Comparison of ENCODE assay signal across 8 mouse cellular contexts in the genomic region with DNA sequence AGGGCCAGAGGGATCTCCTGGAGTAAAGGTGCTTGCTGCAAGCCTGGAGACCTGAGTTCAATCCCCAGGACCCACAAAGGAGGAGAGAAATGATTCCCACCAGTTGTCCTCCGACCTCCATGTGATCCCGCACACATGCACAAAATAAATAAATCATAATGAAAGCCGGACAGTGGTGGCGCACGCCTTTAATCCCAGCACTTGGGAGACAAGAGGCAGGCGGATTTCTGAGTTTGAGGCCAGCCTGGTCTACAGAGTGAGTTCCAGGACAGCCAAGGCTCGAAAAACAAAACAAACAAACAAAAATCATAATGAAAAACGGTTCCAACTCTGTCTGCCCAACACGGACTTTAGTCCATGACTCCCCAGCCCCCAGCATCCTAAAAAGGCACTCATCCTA. TPM values are rescaled to one million over a fixed set of nuclear protein-coding genes. Genes with fewer than 3 reads are reported as not detected.
DNase-seq lines count a peak whose midpoint lies in the region; ATAC-seq and TF ChIP-seq lines count a peak whose summit lies in the region.

No protein-coding gene starts in this region.

- H3K4me1 ChIP-seq in kidney, embryonic 14.5 days (ENCODE audit: control insufficient read depth, insufficient read depth, low read length), result peaks cover 6% of the 10 kb centered on the region
- no peaks in the 10 kb centered on the region for H3K4me1 ChIP-seq in bone marrow, adult 2 months (ENCODE audit: control insufficient read depth, insufficient read depth, low read length)
- H3K4me1 ChIP-seq in hindbrain, embryonic 11.5 days (replicated peaks; ENCODE audit: control insufficient read depth, insufficient read depth, low read length), result no peaks in the 10 kb centered on the region; the same call in 1 of the 2 replicates

- peak overlapping the region; percentile 45 for H3K4me2 ChIP-seq in kidney, embryonic 14.5 days (replicated peaks; ENCODE audit: low read depth, low read length)
- no peak overlapping the region; the same call in 1 of the 2 replicates for H3K4me2 ChIP-seq in hindbrain, embryonic 11.5 days (replicated peaks; ENCODE audit: low read depth, low read length)

- peak overlapping the region; percentile 52; the same call in 1 of the 2 replicates for H3K27ac ChIP-seq in kidney, embryonic 14.5 days (ENCODE audit: low read depth, low read length)
- peak overlapping the region; percentile 52; the same call in 1 of the 2 replicates for H3K27ac ChIP-seq in bone marrow, adult 2 months (ENCODE audit: control insufficient read depth, insufficient read depth, low read depth, low read length, poor library complexity)
- no peak overlapping the region for H3K27ac ChIP-seq in hindbrain, embryonic 11.5 days (ENCODE audit: low read depth, low read length)
- H3K27ac ChIP-seq in macrophage, result no peak overlapping the region

- peak overlapping the region; percentile 63; the same call in 1 of the 2 replicates for H3K4me3 ChIP-seq in kidney, embryonic 14.5 days (ENCODE audit: low read length)
- no peak overlapping the region for H3K4me3 ChIP-seq in bone marrow, adult 2 months (replicated peaks; ENCODE audit: control insufficient read depth, low read depth, low read length)
- H3K4me3 ChIP-seq in hindbrain, embryonic 11.5 days (ENCODE audit: low read depth, low read length), result peak overlapping the region; percentile 72
- peak overlapping the region; percentile 50; the same call in 1 of the 2 replicates for H3K4me3 ChIP-seq in macrophage (ENCODE audit: inconsistent target)

- peaks cover 42% of the 10 kb centered on the region for H3K36me3 ChIP-seq in kidney, embryonic 14.5 days (ENCODE audit: control insufficient read depth, insufficient read depth, low read length)
- H3K36me3 ChIP-seq in hindbrain, embryonic 11.5 days (ENCODE audit: control insufficient read depth, insufficient read depth, low read length), result 0 out of 2 replicates have a peak, but pooled peaks cover 4% of the 10 kb centered on the region
- peaks cover 34% of the 10 kb centered on the region for H3K36me3 ChIP-seq in macrophage (ENCODE audit: inconsistent target)

- no peak for ATAC-seq in kidney, embryonic 14.5 days (ENCODE audit: low FRiP score, low TSS enrichment)
- no peak for ATAC-seq in hindbrain, embryonic 11.5 days (ENCODE audit: low FRiP score)
- no peak for ATAC-seq in granulocyte monocyte progenitor cell, adult 5-6 weeks (replicated peaks; ENCODE audit: poor library complexity, severe bottlenecking)

- no peak for TF ChIP-seq POLR2A in bone marrow, adult 2 months (IDR thresholded peaks at IDR 0.05; ENCODE audit: borderline replicate concordance, control insufficient read depth, low read depth, low read length)

- no peaks in the 10 kb centered on the region for H3K27me3 ChIP-seq in kidney, embryonic 14.5 days (ENCODE audit: control insufficient read depth, insufficient read depth, low read length)
- no peaks in the 10 kb centered on the region for H3K27me3 ChIP-seq in hindbrain, embryonic 11.5 days (ENCODE audit: control insufficient read depth, insufficient read depth, low read length)

- no peak for TF ChIP-seq CTCF in bone marrow, adult 2 months (IDR thresholded peaks at IDR 0.05; ENCODE audit: control insufficient read depth, insufficient read depth, low read length)

- peaks cover 27% of the 10 kb centered on the region for H3K79me2 ChIP-seq in macrophage (ENCODE audit: inconsistent target)

- 62% methylated on average over 9 of the region's 9 CpGs for WGBS in kidney, embryonic 14.5 days
- WGBS in bone marrow, adult 2 months, result 70% methylated on average over 9 of the region's 9 CpGs
- 77% methylated on average over 9 of the region's 9 CpGs for WGBS in hindbrain, embryonic 11.5 days
- WGBS in macrophage (ENCODE audit: missing documents), result 79% methylated on average over 9 of the region's 9 CpGs

- no peak for DNase-seq in kidney, adult 8-10 months
- DNase-seq in hindbrain, embryonic 11.5 days (ENCODE audit: low spot score), result no peak
- no peak for DNase-seq in spleen, postnatal 10 days (ENCODE audit: low spot score in 2 of 2)
- DNase-seq in frontal cortex, postnatal 14 days (ENCODE audit: low spot score in 2 of 2), result no peak

- no peak overlapping the region for H3K9ac ChIP-seq in kidney, embryonic 14.5 days (ENCODE audit: low read depth, low read length)
- H3K9ac ChIP-seq in hindbrain, embryonic 11.5 days (ENCODE audit: low read depth, low read length), result no peak overlapping the region

- H3K9me3 ChIP-seq in kidney, embryonic 14.5 days (ENCODE audit: control insufficient read depth, low read length), result no peaks in the 10 kb centered on the region
- H3K9me3 ChIP-seq in hindbrain, embryonic 11.5 days (ENCODE audit: control insufficient read depth, low read length), result no peaks in the 10 kb centered on the region

RNA-seq across cellular contexts. Expression of a gene that starts 1.7 kb away (rescaled TPM):
- polyA plus RNA-seq in kidney, embryonic 14.5 days (2014; fragmentation: Nextera tagmentation; extraction: Ambion mirVana), result 24.6 and 28.3 TPM in 2 replicates
- polyA plus RNA-seq in bone marrow, adult 2 months (2011; ENCODE audit: insufficient read depth, insufficient read length, low replicate concordance, missing spikeins), result 108 and 194 TPM in 2 replicates
- polyA plus RNA-seq in hindbrain, embryonic 11.5 days (2014; fragmentation: Nextera tagmentation; extraction: Ambion mirVana), result 18.2 and 19.2 TPM in 2 replicates
- total RNA-seq in macrophage (2018; cell fraction: chromatin; rRNA removed), result 100 to 1,000 TPM; 304 to 896 (median 675) TPM
- 10 to 100 TPM; 52.8 to 97.2 (median 73.4) TPM for total RNA-seq in macrophage (2018; cell fraction: cytosol; rRNA removed)
- total RNA-seq in macrophage (2018; cell fraction: nucleus; rRNA removed), result 100 to 1,000 TPM; 161 to 339 (median 237) TPM
- 99.0 to 183 TPM (median 120 TPM) in 3 replicates for polyA plus RNA-seq in macrophage (2018)
- 31.7 and 50.9 TPM in 2 replicates for total RNA-seq in granulocyte monocyte progenitor cell, adult 5-6 weeks (2014; fragmentation: Nextera tagmentation)
- total RNA-seq in granulocyte monocyte progenitor cell, adult 5-6 weeks (2017), result 54.0 and 62.0 TPM in 2 replicates

RNA-seq across cellular contexts. Expression of a gene that starts 11.5 kb away (rescaled TPM):
- 19.3 and 19.8 TPM in 2 replicates for polyA plus RNA-seq in kidney, embryonic 14.5 days (2014; fragmentation: Nextera tagmentation; extraction: Ambion mirVana)
- 19.8 and 23.6 TPM in 2 replicates for polyA plus RNA-seq in bone marrow, adult 2 months (2011; ENCODE audit: insufficient read depth, insufficient read length, low replicate concordance, missing spikeins)
- 11.0 and 13.8 TPM in 2 replicates for polyA plus RNA-seq in hindbrain, embryonic 11.5 days (2014; fragmentation: Nextera tagmentation; extraction: Ambion mirVana)
- 10 to 100 TPM; 11.6 to 72.8 (median 39.4) TPM for total RNA-seq in macrophage (2018; cell fraction: chromatin; rRNA removed)
- total RNA-seq in macrophage (2018; cell fraction: cytosol; rRNA removed), result 10 to 100 TPM in 4 of 26 experiments, 1 to 10 TPM in 22; 5.9 to 11.6 (median 8.4) TPM
- 10 to 100 TPM; 10.3 to 35.9 (median 25.5) TPM for total RNA-seq in macrophage (2018; cell fraction: nucleus; rRNA removed)
- 1.9 to 10.1 TPM (median 7.4 TPM) in 3 replicates for polyA plus RNA-seq in macrophage (2018)
- 13.6 and 14.6 TPM in 2 replicates for total RNA-seq in granulocyte monocyte progenitor cell, adult 5-6 weeks (2014; fragmentation: Nextera tagmentation)
- 3.2 and 3.3 TPM in 2 replicates for total RNA-seq in granulocyte monocyte progenitor cell, adult 5-6 weeks (2017)

RNA-seq across cellular contexts. Expression of a gene that starts 23.3 kb away (rescaled TPM):
- polyA plus RNA-seq in kidney, embryonic 14.5 days (2014; fragmentation: Nextera tagmentation; extraction: Ambion mirVana), result 8.6 and 13.8 TPM in 2 replicates
- 4.4 and 9.2 TPM in 2 replicates for polyA plus RNA-seq in bone marrow, adult 2 months (2011; ENCODE audit: insufficient read depth, insufficient read length, low replicate concordance, missing spikeins)
- polyA plus RNA-seq in hindbrain, embryonic 11.5 days (2014; fragmentation: Nextera tagmentation; extraction: Ambion mirVana), result 6.4 and 8.1 TPM in 2 replicates
- 10 to 100 TPM in 18 of 26 experiments, 1 to 10 TPM in 8; 2.3 to 27.4 (median 15.9) TPM for total RNA-seq in macrophage (2018; cell fraction: chromatin; rRNA removed)
- 10 to 100 TPM in 23 of 26 experiments, 1 to 10 TPM in 3; 6.6 to 26.3 (median 16.8) TPM for total RNA-seq in macrophage (2018; cell fraction: cytosol; rRNA removed)
- 10 to 100 TPM; 11.1 to 31.5 (median 20.5) TPM for total RNA-seq in macrophage (2018; cell fraction: nucleus; rRNA removed)
- 5.0 to 24.1 TPM (median 6.4 TPM) in 3 replicates for polyA plus RNA-seq in macrophage (2018)
- total RNA-seq in granulocyte monocyte progenitor cell, adult 5-6 weeks (2014; fragmentation: Nextera tagmentation), result 0.53 and 1.1 TPM in 2 replicates
- 1.3 and 2.2 TPM in 2 replicates for total RNA-seq in granulocyte monocyte progenitor cell, adult 5-6 weeks (2017)

RNA-seq across cellular contexts. Expression of a gene that starts 25.6 kb away (rescaled TPM):
- polyA plus RNA-seq in kidney, embryonic 14.5 days (2014; fragmentation: Nextera tagmentation; extraction: Ambion mirVana), result 1.2 and 1.8 TPM in 2 replicates
- 9.0 and 17.2 TPM in 2 replicates for polyA plus RNA-seq in bone marrow, adult 2 months (2011; ENCODE audit: insufficient read depth, insufficient read length, low replicate concordance, missing spikeins)
- 0.46 and 1.3 TPM in 2 replicates for polyA plus RNA-seq in hindbrain, embryonic 11.5 days (2014; fragmentation: Nextera tagmentation; extraction: Ambion mirVana)
- total RNA-seq in macrophage (2018; cell fraction: chromatin; rRNA removed), result 100 to 1,000 TPM in 11 of 26 experiments, 10 to 100 TPM in 15; 18.9 to 297 (median 75.1) TPM
- 100 to 1,000 TPM; 105 to 683 (median 289) TPM for total RNA-seq in macrophage (2018; cell fraction: cytosol; rRNA removed)
- total RNA-seq in macrophage (2018; cell fraction: nucleus; rRNA removed), result 100 to 1,000 TPM; 102 to 954 (median 358) TPM
- 254 to 928 TPM (median 285 TPM) in 3 replicates for polyA plus RNA-seq in macrophage (2018)
- 0.21 TPM in 1 of 2 replicates, not detected in the other for total RNA-seq in granulocyte monocyte progenitor cell, adult 5-6 weeks (2014; fragmentation: Nextera tagmentation)
- total RNA-seq in granulocyte monocyte progenitor cell, adult 5-6 weeks (2017), result 0.67 and 1.1 TPM in 2 replicates

RNA-seq across cellular contexts. Expression of a gene that starts 41.0 kb away (rescaled TPM):
- 0.05 and 0.09 TPM in 2 replicates for polyA plus RNA-seq in kidney, embryonic 14.5 days (2014; fragmentation: Nextera tagmentation; extraction: Ambion mirVana)
- 4.2 TPM in 2 replicates for polyA plus RNA-seq in bone marrow, adult 2 months (2011; ENCODE audit: insufficient read depth, insufficient read length, low replicate concordance, missing spikeins)
- 0.04 and 0.11 TPM in 2 replicates for polyA plus RNA-seq in hindbrain, embryonic 11.5 days (2014; fragmentation: Nextera tagmentation; extraction: Ambion mirVana)
- 1 to 10 TPM; 1.3 to 9.4 (median 4.6) TPM for total RNA-seq in macrophage (2018; cell fraction: chromatin; rRNA removed)
- 1 to 10 TPM; 2.3 to 7.1 (median 4.2) TPM for total RNA-seq in macrophage (2018; cell fraction: cytosol; rRNA removed)
- total RNA-seq in macrophage (2018; cell fraction: nucleus; rRNA removed), result 10 to 100 TPM in 8 of 26 experiments, 1 to 10 TPM in 18; 4.5 to 18.7 (median 8.2) TPM
- polyA plus RNA-seq in macrophage (2018), result 5.3 to 5.8 TPM (median 5.7 TPM) in 3 replicates
- 0.15 TPM in 1 of 2 replicates, not detected in the other for total RNA-seq in granulocyte monocyte progenitor cell, adult 5-6 weeks (2014; fragmentation: Nextera tagmentation)
- 0.13 and 0.93 TPM in 2 replicates for total RNA-seq in granulocyte monocyte progenitor cell, adult 5-6 weeks (2017)

Comparison
In these comparisons a context has a peak if more than half of its experiments do, and no peak if none do; other contexts are left out.
1. H3K27ac ChIP-seq: peak in kidney, embryonic 14.5 days (single experiment) and bone marrow, adult 2 months (single experiment); none in hindbrain, embryonic 11.5 days (single experiment) and macrophage (single experiment).